Mouse (Mus musculus) ovary, postnatal 10 days (tissue): Measurements from ENCODE around the gene Sema5a.

Experiments
- DNase-seq: peaks from one replicate; pipeline ENCODE4 v3.0.0; 2022; ENCODE audit warnings: low spot score

The Sema5a gene

DNA sequence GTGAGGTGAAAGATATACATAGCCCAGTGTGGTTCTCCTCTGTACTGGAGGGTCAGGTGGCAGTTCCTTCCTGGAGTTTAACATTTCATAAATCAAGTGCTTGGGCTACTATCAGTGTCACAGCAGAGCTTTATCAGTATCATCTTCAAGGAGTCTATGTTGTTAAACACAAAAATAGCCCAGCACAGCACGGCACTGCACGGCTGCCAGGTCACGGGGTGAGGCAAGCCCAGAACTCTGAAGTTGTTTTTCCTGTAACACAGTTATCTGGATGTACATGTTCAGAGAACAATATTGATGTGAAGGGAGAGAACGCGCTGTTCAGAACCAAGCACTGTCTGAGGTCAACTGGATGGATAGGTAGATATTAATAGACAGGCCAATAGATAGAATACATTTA lies 112.2 kb downstream of the Sema5a start:
- no peak for DNase-seq

DNA sequence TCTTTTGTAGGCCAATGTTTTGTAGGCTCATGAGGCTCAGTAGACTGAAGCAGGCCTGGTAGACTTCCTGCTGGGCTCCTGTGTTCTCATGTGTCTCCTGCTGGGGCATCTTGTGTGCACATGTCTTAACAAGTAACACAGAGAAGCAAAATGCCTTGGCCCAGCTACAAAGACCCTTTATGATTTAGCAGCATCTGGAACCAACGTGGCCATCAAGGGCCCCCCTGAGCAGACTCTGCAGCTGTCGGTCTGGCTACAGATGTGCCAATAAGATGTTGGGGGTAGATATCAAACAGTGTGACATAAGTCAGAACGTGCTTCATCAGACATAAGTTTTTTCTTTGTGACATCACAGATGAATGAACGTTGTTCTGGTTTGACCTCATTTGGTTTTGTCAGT lies 123.2 kb downstream of the Sema5a start:
- DNase-seq, result no peak

DNA sequence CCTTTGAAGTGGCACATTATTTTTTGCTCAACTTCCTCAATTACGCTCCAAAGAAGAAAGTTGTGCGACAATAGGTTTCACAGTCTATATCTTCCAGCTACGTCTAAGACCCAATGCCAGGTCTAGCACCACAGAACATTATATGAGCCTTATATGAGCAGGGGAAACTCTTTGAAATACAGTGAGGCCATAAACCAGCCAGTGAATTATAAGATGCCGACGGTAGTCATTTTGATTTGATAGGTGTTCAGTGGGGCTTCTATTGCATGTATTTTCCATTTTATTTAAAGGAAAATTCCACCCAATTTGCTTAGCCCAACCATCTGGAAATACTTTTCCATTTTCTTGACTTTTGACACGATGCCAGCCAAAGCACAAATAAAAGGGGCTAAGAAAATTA lies 126.3 kb downstream of the Sema5a start:
- no peak for DNase-seq

GRCm38 (mm10) chr15:32371385-32371784 lies 126.8 kb downstream of the Sema5a start:
- no peak for DNase-seq

GRCm38 (mm10) chr15:32376326-32376725 lies 131.7 kb downstream of the Sema5a start:
- no peak for DNase-seq

GRCm38 (mm10) chr15:32377781-32378180 lies 133.2 kb downstream of the Sema5a start:
- DNase-seq, result no peak

GRCm38 (mm10) chr15:32380311-32380710 lies 135.7 kb downstream of the Sema5a start:
- no peak for DNase-seq

DNA sequence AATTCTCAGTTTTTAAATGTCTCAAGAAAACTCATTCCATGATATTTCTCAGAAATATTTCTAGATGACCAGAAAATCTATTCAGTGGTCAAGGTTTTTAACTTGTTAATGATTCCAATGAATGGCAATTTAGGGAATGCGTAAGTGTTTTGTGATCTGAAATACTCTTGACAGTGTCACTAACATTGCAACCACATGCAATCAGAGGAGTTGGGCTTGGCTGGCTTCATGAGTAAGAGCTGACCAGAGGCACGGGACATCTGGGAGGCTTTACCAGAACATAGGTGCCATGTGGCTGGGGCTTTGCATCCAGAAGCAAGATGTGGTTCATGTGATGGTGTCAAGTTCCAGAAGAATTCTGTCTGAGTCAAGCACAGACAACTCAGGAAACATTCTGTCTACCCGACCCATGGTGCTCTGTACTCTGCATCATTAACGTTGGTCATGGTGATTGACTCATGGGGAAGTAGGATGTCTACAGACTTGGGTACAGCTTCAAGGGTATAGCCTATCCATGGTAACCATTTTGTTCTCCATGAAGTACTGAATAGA lies 138.4 kb downstream of the Sema5a start:
- no peak for DNase-seq

- no peak for DNase-seq
Measured at GRCm38 (mm10) chr15:32396241-32396890, 151.8 kb downstream of the Sema5a start.

GRCm38 (mm10) chr15:32397064-32397463 lies 152.5 kb downstream of the Sema5a start:
- no peak for DNase-seq

DNA sequence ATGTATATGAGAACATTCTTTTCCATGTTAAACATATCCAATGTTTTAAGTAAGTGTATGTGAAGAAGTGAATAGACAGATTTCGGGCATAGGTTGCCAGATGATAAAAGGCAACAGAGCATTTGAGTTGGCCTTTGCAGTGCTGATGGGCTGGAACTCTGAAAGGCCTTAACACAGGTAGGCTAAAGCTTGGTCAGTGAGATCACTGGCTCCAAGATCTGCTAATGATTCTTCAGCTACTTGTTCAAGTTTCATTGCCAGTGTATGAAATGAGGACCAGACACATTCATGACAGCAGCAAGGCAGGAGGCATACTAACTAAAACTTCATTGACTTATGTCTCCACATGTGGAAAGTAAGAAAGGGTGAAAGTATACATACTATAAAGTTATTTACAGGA lies 154.1 kb downstream of the Sema5a start:
- no peak for DNase-seq

DNA sequence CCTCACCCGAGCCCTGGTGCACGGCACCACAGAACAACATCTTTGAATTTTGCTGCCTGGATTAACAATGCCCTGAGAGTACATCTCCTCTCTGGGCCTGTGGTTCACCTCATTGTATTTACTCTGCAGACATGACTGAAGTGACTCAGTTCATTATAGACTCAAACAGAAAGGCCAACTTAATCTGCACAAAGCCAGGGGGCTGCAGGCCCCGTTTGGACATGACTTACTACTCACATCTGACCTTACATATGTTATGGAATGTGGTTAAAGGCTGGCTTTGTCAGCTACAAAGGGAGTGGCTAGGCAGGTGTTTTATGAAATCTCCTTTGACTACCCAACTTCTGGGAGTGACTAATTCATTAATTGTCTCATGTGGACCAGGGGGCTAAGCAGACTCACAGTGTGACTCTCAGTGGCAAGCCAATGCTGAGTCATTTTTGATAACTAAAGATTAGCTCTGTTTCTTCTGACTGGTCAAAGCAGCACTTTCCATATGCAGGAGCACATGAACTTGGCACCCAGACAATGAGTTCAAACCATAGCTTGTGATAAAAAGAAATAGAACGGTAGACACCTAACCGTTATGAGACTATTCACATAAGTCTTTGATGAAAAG lies 157.4 kb downstream of the Sema5a start:
- DNase-seq, result no peak

DNA sequence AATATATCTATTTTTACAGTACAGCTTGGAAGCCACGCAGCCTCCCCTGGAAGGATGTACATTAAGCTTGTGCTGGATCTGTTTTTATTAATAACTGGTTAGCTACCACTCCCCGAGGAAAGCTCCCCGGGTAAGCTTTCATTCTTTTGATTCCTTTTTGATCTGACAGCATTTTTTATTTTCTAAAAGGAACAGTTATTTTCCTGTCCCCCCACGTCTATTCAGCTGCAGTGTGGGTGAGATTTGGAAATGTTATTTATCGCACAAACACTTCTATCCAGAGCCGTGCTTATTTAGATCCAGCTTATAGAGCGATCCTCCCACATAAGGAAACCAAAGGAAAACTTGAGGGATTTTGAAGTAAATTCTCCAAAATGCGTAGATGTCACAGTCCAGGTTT lies 158.7 kb downstream of the Sema5a start:
- DNase-seq, result no peak

GRCm38 (mm10) chr15:32406436-32406835 lies 161.8 kb downstream of the Sema5a start:
- DNase-seq, result no peak

DNA sequence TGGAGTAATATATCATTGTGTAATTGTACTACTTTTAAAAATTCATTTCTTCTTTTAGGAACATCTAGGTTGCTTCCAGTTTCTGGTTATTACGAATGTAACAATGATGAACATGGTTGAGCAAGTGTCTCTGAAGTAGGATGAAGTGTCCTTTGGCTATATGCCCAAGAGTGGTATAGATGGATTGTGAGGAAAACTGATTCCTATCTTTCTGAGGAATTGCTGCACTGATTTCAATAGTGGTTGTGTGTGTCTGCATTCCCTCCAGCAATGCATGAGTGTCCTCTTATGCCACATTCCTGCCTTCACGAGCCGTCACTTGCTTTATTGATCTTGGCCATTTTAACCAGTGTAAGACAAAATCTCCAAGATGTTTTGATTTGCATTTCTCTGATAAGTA lies 163.2 kb downstream of the Sema5a start:
- no peak for DNase-seq

GRCm38 (mm10) chr15:32416291-32416690 lies 171.7 kb downstream of the Sema5a start:
- DNase-seq, result no peak

DNA sequence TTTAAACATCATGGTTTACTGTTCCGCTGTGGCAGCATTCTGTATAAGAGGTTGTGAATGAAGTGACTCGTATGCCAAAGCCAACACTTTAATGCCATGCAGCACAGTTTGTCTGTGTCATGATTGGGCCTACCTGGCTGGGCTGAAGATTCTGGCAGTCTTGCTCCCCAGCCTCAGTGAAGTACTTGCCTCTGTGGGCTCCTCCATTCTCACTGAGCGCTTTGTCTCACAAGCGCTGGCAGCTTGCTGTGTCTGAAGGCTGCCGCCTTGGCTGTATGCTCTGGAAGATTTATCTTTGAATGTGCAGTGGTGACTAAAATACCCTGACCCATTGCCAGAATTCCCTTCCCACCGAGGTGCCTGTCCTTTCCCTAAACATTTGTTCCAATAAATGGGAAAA lies 178.0 kb downstream of the Sema5a start:
- DNase-seq, result no peak

- DNase-seq, result no peak
Measured at GRCm38 (mm10) chr15:32423061-32423460, 178.5 kb downstream of the Sema5a start.

DNA sequence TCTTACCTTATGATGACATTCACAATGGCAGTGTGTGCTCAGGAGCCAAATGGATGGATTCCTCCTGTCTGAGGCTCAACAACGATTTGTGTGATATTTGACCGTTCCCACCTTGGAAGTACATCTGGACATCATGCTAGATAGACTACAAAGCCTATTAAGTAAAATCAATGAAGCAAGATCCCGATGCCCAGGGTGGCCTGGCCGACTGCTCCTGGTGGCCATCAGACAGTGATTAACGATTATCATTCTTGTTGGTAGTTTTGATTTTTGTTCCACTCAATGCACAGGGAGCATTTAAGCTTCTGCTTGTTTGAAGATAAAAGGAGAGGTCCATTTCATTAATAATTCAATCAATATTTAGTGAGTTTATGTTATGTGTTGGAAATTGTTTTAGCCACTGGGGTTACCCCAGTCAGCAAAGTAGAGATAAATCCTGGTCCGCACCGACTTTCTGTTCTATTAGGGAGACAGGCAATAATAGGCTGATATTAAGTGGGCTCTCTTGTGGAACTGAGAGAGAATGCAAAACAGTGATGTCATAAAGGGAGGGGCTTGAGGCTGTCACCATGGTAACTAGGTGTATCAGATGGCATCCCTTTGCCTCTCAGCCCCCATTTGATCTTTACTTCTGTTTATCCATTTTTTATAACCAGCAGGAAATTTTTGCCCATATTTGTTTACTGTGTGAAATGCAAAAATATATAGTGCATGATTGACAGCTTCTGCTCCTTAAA lies 182.7 kb downstream of the Sema5a start:
- no peak for DNase-seq

DNA sequence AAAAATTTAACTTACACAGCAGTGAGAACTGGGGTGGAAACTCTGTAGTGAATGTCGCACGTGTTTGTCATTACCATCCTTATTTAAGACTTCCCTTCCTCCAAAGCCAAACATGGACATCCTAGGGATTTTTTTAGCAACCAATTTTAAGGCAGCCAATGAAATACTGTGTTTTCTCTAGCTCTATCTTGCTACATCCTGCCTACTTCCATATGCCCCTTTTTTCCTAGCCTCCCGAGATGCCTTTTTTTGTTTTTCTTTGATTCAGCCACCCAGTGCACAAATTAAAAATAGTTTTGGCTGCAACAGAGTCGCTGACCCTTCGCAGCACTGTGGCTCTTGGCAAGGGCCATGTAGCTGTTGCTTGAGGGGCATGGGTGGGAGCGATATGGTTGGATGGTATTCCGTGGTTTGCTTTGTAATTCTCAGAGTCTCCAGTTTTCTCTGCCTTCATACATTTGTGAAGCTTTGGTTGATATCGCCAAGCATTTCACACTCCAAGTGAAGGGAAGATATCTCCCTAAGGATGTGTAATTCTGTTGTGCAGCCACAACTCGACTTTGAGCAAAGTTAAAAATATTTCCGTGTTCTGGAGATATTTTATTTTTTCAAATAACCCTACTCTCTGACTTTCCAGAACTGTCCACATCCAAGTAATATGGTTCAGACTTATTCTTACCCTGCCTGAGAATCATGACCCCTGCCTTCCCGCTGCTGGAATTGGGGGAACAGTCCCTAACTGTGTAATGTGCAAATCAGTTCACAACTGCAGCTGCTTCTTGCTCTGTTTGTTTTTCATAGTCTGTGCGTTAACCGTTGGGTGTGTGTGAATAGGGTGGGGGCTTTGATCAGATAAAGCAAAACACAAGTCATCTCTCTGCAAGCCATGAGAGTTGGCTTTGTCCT lies 188.6 kb downstream of the Sema5a start:
- no peak for DNase-seq

DNA sequence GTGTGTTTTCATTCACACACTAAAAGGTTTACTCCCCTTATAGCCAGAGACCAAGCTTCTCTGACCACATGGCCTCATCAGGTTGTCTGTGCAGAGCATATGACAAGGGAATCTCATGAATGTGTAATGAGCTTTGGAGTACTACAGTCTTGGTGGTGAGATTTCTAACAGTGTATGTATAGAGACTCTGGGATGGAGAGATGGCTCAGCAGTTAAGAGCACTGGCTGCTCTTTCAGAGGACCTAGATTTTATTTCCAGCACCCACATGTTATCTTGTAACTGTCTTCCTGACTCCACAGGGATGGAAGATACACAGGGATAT lies 189.2 kb downstream of the Sema5a start:
- no peak for DNase-seq

GRCm38 (mm10) chr15:32434274-32434673 lies 189.7 kb downstream of the Sema5a start:
- no peak for DNase-seq
